Mouse (Mus musculus): Measurements from ENCODE around the gene 2810004N23Rik. TPM values are rescaled to one million over a fixed set of nuclear protein-coding genes. Genes with fewer than 3 reads are reported as not detected.
A peak's percentile ranks its signal among the peaks of the same experiment; 100 is the strongest.

Gene 2810004N23Rik
- polyA plus RNA-seq, 1 experiment from 2014 or later: 16.2 TPM

GRCm38 (mm10) chr8:124791751-124792150 is 71.2 kb downstream of the 2810004N23Rik start:
- Histone ChIP-seq H3K9me3 (ENCODE audit: control insufficient read depth, low read length) (no peaks in the 10 kb centered on the region), H3K36me3 (ENCODE audit: control insufficient read depth, insufficient read depth, low read length) (no peaks in the 10 kb centered on the region), H3K9ac (replicated peaks; ENCODE audit: low read depth, low read length) (peak overlapping the region; percentile 72), H3K4me1 (ENCODE audit: control insufficient read depth, insufficient read depth, low read length) (peaks cover 27% of the 10 kb centered on the region), H3K4me2 (ENCODE audit: low read depth, low read length) (peak overlapping the region; percentile 77), H3K27me3 (ENCODE audit: control insufficient read depth, insufficient read depth, low read length) (peaks cover 6% of the 10 kb centered on the region; the same call in 1 of the 2 replicates), H3K4me3 (ENCODE audit: low read depth, low read length) (peak overlapping the region; percentile 81), H3K27ac (ENCODE audit: low read depth, low read length) (peak overlapping the region; percentile 98)
- no peak for ATAC-seq (ENCODE audit: low read depth)
- 38% methylated on average over 4 of the region's 4 CpGs for WGBS

- no peaks in the 10 kb centered on the region for H3K9me3 ChIP-seq (ENCODE audit: control insufficient read depth, low read length)
- no peak overlapping the region for H3K4me2 ChIP-seq (ENCODE audit: low read depth, low read length)
- no peak overlapping the region for H3K4me3 ChIP-seq (ENCODE audit: low read depth, low read length)
- no peak overlapping the region for H3K9ac ChIP-seq (replicated peaks; ENCODE audit: low read depth, low read length)
- H3K4me1 ChIP-seq (ENCODE audit: control insufficient read depth, insufficient read depth, low read length): peaks cover 18% of the 10 kb centered on the region
- H3K36me3 ChIP-seq (ENCODE audit: control insufficient read depth, insufficient read depth, low read length): no peaks in the 10 kb centered on the region
- WGBS: 74% methylated on average over 4 of the region's 4 CpGs
- ATAC-seq (ENCODE audit: low read depth): no peak
- H3K27me3 ChIP-seq (ENCODE audit: control insufficient read depth, insufficient read depth, low read length): peaks cover 6% of the 10 kb centered on the region; the same call in 1 of the 2 replicates
- no peak overlapping the region; the same call in 1 of the 2 replicates for H3K27ac ChIP-seq (ENCODE audit: low read depth, low read length)
Observed at GRCm38 (mm10) chr8:124790676-124791075, 72.2 kb downstream of the 2810004N23Rik start.

Other genes starting within 250 kb of the 2810004N23Rik start
- gene 2310022B05Rik, start 199.8 kb downstream of the 2810004N23Rik start, polyA plus RNA-seq (2014; fragmentation: Nextera tagmentation; extraction: Ambion mirVana): 21.9 and 25.2 TPM in 2 replicates
- 70.9 and 73.9 TPM in 2 replicates for gene Ttc13, start 141.1 kb downstream of the 2810004N23Rik start, polyA plus RNA-seq (2014; fragmentation: Nextera tagmentation; extraction: Ambion mirVana)
- gene Arv1, start 141.0 kb downstream of the 2810004N23Rik start, polyA plus RNA-seq (2014; fragmentation: Nextera tagmentation; extraction: Ambion mirVana): 38.0 and 39.3 TPM in 2 replicates
- gene Fam89a, start 111.3 kb downstream of the 2810004N23Rik start, polyA plus RNA-seq (2014; fragmentation: Nextera tagmentation; extraction: Ambion mirVana): 0.91 and 7.0 TPM in 2 replicates
- gene Trim67, start 70.0 kb downstream of the 2810004N23Rik start, polyA plus RNA-seq (2014; fragmentation: Nextera tagmentation; extraction: Ambion mirVana): 36.7 and 42.7 TPM in 2 replicates
- gene Gnpat, start 87 bp downstream of the 2810004N23Rik start, polyA plus RNA-seq (2014; fragmentation: Nextera tagmentation; extraction: Ambion mirVana): 75.2 and 85.6 TPM in 2 replicates
- gene Exoc8, start 34.6 kb upstream of the 2810004N23Rik start, polyA plus RNA-seq (2014; fragmentation: Nextera tagmentation; extraction: Ambion mirVana): 11.7 and 12.8 TPM in 2 replicates
- 6.7 and 8.1 TPM in 2 replicates for gene Sprtn, start 34.8 kb upstream of the 2810004N23Rik start, polyA plus RNA-seq (2014; fragmentation: Nextera tagmentation; extraction: Ambion mirVana)
- 22.6 and 25.7 TPM in 2 replicates for gene Egln1, start 86.2 kb upstream of the 2810004N23Rik start, polyA plus RNA-seq (2014; fragmentation: Nextera tagmentation; extraction: Ambion mirVana)
- 208 and 215 TPM in 2 replicates for gene Tsnax, start 149.9 kb upstream of the 2810004N23Rik start, polyA plus RNA-seq (2014; fragmentation: Nextera tagmentation; extraction: Ambion mirVana)
- 1.0 and 1.2 TPM in 2 replicates for gene Disc1, start 191.1 kb upstream of the 2810004N23Rik start, polyA plus RNA-seq (2014; fragmentation: Nextera tagmentation; extraction: Ambion mirVana)

All from neural tube, embryonic 14.5 days (tissue).